Mouse (Mus musculus) megakaryocyte-erythroid progenitor cell, adult 5-6 weeks (primary cell): Measurements from ENCODE around the gene Ccz1. TPM values are rescaled to one million over a fixed set of nuclear protein-coding genes. Genes with fewer than 3 reads are reported as not detected.

ENCODE experiments used
- ATAC-seq: replicated peaks from 2 replicates; pipeline ENCODE4 v1.8.0; 2016; ENCODE audit warnings: mild to moderate bottlenecking, inconsistent platforms; ENCODE audit not compliant: severe bottlenecking, poor library complexity, low FRiP score, low TSS enrichment
- total RNA-seq, 2 experiments: library from RNA; stranded (forward) in 1 of 2; stranded (reverse) in 1 of 2; fragments of 200-1000, 215-1000 nt in 1 of 2; fragments of >200 nt in 1 of 2; fragmentation: Nextera tagmentation in 1 of 2; gene quantifications; 2 replicates each; pipeline ENCODE4 v1.2.3; 2014 to 2017

Gene Ccz1
- total RNA-seq, 2 experiments from 2014 or later, result 74.1 to 91.1 TPM

DNA sequence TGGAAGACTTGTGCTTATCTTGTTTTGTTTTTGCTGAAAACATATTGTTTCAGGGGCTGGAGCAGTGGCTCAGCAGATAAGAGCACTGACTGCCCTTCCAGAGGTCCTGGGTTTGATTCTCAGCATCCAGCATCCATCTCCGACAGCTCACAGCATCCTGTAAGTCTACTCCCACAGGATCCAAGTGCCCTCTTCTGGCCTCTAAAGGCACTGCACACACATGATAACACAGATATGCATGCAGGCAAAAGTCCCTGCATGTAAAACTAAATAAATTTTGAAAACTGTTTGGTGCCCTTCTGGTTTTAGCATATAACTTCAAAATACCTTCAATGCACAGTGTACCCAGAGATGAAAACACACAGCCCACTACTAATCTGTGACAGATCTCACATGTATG lies 15.3 kb downstream of the Ccz1 start:
- peak; percentile 58; the same call in 1 of the 2 replicates for ATAC-seq

DNA sequence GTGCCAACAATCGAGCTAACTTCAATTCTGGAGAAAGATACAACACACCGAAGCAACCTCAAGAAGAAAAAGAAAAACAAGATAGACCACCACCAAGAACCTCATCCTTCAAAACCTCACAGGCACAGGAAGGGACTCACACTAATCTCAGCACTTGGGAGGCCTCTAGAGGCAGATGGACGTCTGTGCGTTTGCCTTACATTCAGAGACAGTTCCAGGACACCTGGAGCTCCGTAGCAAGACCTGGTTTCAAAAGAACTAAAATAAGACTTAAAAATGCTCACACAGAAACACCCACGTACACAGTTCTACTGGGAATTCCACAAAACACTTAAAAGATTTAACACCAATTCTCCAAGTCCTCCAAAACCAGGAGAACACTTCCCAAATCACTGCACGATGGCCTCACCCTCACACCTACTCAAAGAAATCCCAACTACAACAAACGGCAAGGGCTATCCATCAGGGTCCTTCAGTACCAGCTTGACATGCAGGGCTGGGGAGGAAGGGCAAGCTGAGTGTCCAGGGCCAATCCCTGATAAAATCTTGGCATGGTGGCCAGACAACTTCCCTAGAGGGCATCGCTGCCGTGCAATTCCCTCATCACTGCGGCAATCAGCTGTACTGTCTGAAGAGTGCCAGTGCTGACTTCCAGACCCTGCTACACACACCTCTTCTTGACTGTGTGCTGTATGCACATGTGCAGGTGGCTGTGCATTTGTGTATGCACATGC lies 19.9 kb downstream of the Ccz1 start:
- ATAC-seq, result no peak

DNA sequence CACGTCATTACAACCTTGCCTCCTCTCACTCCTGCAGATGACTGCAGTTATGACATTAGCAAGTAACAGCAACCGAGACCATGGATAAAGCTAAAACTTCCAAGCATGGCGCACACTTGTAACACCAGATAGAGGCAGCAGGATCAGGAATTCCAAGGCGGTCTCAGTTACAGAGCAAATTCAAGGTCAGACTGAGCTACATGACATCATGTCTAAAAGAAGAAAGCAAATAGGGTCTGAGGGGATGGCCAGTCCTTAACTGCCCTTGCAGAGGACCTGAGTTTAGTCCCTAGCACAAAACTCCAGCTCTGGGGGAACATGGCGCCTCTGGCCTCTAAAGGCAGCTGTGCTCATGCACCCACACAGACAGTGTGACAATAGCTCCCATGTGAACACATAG lies 20.8 kb downstream of the Ccz1 start:
- ATAC-seq, result no peak

DNA sequence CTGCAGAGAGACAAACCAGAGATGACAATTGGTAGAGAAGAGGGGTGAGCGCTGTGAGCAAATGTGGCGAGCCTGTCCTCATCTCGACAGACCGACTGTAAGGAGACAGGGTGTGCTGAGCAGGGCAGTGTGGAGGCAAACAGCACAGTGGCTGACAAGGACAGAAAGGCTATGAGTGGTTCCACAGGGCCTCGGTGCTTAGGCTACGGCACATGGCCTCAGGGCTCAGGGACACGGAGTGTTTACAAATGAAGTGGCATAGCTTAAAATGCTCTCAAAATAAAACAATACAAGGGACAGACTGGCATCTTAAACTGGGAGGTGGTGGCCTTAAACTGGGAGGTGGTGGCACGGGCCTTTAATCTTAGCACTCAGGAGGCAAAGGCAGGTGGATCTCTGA lies 21.4 kb downstream of the Ccz1 start:
- no peak for ATAC-seq

DNA sequence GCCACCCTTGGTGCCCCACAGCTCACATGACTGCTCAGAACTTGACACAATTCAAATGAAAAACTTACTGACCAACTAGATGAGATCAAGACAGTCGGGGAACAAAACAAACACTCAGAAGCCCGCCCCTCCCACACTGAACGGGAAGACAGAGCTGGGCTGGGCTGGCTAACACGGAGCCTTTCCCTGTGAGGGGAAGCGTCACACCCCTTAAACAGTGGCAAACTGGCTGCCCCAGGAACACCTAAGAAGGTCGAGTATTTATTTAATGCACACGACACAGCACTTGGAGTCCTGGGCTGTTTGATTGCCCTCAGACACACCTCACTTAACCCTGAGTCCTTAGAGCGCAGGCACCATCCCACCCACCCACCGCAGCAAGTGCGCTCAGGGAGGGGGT lies 22.0 kb downstream of the Ccz1 start:
- no peak for ATAC-seq

DNA sequence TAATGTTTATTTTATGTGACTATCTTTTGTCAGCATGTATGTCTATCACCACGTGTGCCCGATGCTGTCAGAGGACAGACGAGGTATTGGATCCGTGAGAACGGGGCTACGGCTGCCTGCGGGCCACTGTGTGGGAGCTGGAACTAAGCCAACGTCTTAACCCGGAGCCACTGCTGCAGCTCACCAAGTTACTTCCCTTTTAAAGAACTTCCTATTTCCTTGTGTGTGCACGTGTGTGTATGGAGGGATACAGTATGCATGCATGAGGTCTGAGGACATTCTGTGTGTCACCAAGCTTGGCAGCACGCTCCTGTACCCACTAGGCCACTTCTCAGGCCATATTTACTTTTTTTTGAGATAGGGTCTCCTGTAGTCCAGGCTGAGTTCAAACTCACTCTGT lies 24.6 kb downstream of the Ccz1 start:
- ATAC-seq, result no peak

DNA sequence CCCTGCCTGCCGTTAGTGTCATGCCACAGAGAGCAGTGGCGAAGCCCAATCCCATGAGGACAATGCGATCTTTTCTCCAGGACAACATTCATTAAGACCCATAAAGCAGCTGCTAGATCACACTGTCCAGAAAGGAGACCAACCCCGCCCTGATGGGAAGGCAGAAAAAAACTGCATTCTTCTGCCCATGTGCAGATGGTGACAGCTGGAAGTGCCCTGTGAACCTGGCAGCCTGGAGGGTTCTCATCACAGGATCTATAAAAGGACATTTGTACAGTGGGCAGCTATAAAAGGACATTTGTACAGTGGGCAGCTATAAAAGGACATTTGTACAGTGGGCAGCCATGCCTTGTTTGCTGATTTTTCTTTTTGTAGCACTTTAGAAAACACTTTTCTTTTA lies 25.6 kb downstream of the Ccz1 start:
- no peak for ATAC-seq

DNA sequence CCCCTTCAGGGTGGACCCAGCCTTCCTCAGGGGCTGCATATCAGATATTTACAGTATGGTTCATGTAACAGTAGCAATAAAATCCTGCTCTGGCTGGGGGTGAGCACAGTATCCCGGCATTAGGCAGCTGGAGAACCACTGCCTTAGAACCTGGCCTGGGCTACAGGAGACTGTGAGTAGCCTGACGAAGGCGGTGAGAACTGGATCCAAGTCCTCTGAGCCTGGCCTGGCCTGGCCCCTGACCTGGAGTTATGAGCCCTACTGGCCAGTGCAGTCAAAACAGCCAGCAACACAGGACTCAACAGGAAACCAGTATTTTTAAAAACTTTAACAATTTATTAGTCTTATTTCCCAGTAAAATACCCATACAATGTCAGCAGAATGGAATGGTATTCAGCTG lies 27.1 kb downstream of the Ccz1 start:
- ATAC-seq, result no peak

DNA sequence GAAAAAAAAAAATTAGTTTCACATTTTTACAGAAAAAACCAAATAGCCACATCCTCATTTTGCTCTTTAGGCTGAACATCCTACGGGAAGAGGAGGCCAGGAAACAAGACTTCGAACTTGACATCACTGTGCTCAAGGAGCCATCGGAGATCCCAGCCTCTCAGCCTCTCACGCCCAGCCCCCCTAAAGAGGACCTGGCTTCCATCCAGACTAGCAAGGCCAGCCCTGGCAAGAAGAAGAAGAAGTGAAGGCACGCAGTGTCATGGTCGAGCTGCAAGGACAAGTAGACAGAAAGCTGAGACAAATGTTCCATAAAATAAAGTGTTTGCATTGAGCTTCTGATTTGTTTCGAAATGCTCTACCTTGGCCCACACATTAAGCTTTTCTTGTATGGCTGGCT lies 29.3 kb downstream of the Ccz1 start:
- no peak for ATAC-seq

DNA sequence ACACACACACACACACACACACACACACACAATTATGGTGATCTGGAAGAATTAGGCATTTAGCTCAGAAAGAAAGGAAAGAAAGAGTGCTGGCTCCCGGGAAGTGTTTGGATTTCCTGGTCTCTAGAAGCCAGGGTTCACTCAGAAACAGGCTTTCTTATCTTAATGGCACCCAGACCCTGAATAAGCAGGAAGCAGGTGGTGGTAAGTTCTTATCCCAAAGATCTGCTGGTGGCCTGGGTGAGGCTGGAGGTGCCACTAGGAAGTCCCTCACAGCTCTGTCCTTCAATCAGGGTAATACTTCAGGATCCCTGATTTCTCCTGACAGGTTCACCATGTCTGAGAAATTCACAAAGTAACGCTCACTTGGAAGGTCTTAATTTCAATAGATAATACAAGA lies 32.3 kb downstream of the Ccz1 start:
- no peak for ATAC-seq

DNA sequence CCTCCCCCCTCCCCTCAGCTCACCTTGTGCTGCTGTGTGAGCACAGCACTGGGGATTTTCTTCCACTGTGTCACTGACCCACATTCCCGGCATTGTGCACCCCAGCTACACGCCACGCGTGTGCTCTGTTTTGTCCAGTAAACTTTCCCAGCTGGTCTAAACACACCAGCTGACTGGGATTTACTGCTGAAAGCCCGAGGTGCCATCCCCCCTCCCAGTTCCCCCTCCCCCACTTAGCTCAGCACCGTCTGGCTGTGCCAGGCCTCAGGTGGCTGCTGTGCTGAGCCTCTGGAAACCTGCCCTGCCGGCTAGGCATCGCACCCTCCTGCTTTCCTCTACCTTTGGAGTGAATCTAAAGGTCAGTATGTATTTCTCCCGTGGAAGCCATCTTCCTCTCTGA lies 33.8 kb downstream of the Ccz1 start:
- no peak for ATAC-seq

DNA sequence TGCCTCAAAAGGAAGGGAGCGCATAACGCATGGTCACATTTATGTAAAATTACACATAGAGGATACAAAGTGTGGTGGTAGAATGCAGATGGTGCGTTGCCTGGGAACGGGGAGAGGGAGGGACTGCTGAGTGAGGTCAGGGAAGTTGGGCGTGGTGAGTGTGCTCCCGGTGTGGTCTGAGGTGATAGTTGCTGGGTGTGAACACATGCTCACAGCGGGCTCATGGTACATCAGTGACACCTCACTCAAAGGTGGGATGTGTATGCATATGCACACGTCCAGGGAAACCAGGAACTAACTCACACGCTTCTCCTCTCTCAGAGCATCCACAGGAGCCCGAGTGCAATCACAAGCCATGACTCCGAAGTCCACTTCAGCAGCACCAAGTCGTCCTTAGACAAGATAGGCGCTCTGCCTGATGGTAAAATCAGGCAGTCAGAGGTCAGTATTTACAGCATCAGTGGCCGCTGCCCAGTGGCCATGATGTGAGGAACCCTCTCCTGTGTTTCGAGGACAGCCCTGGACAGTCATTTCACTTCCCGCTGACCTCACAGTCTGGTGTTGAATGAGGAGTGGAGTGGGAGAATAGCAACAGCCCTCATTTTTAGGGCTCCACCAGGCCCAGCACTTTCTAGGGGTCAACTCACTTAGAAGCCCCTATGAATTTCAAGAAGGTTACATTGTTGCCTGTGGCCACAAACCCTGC lies 37.8 kb downstream of the Ccz1 start:
- peak; percentile 68 for ATAC-seq

DNA sequence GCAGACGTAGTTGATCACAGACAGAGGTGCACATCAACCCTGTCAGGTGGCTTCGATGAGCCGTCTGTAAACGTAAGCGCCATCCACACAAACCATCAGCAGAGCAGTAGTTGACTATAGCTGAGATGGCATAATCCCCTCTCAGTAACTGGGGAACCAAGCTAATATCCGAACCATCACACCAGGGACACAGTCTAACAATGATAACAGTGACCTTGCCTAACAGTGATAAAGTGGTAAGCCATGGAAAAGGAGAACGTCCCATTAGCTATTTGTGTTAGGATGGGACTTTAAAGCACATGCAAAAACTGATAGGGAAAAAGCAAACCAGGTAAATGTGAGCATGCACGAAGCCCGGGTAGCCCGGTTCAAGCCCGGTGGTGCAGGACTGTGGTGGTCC lies 38.4 kb downstream of the Ccz1 start:
- no peak for ATAC-seq

DNA sequence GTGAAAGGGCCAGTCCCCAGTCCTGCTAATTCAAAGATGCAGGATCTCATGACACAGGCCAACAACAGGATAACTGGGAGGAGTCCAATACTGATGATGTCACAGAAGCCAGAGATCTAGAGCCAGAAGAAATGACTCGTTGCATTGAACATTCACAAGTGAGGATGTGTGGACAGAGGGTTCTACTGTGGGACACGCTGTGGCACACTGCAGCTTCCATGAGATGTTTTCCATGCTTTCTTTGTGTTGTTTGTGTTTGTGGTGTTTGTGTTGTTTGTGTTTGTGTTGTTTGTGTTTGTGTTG lies 39.1 kb downstream of the Ccz1 start:
- peak; percentile 18 for ATAC-seq

DNA sequence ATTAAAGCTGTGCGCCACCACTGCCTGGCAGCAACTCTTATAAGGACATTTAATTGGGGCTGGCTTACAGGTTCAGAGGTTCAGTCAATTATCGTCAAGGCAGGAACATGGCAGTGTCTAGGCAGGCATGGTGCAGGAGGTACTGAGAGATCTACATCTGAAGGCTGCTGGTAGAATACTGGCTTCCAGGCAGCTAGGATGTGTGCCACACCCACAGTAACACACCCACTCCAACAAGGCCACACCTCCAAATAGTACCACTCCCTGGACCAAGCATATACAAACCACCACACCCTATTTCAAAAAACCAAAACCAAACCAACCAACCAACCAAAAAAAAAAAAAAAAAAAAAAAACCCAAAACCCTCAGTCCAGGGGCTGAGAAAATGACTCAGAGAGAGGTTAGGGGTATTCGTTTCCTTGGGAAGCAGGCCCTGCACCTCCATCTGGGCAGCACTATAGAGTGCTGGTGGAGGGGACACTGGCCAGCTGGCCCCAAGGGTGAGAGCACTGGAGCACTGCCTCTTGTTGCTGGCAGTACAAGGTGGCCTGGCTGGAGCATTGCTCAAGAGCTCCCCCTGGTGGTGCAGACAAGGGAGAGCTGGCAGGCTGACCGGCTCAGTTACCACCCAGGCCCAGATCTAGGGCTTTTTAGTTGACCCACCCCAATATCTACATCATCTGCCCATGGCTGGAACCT lies 39.6 kb downstream of the Ccz1 start:
- peak; percentile 75 for ATAC-seq

DNA sequence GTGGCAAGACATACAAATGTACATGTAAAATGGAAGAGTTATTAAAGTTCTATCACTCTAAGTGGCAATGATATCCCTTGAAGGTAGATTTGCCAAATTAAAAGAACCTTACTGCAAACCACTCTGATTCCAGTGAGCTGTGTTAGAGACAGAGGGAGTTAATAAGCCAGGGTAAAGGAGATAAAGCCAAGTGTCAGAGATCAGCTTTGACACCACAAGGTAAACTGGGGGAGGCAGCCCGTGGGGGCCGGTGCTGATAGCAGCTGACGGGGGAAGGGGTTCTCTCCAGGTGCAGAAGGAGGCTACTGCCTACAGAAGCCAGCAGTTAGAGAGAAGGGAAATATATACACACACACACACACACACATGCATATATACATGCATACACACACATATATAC lies 42.0 kb downstream of the Ccz1 start:
- ATAC-seq, result 0 out of 2 replicates have a peak, but pooled peaks have one; percentile 19

DNA sequence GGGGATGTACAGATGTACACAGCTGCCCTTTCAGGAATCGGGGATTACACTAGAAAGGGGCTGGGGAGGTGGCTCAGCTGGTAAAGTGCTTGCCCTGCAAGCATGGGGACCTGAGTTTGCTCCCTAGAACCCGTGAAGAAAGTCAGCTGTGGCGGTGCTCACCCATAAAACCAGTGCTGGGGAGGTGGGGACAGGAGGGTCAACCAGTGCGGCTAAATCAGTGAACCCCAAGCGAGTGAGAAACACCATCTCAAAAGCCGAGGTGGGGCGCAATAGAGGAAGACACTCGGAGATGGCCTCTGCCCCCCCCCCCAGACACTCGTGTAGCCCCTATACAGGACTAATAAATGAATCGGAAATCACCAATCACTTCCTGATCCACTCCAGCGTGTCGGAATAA lies 48.0 kb downstream of the Ccz1 start:
- no peak for ATAC-seq

DNA sequence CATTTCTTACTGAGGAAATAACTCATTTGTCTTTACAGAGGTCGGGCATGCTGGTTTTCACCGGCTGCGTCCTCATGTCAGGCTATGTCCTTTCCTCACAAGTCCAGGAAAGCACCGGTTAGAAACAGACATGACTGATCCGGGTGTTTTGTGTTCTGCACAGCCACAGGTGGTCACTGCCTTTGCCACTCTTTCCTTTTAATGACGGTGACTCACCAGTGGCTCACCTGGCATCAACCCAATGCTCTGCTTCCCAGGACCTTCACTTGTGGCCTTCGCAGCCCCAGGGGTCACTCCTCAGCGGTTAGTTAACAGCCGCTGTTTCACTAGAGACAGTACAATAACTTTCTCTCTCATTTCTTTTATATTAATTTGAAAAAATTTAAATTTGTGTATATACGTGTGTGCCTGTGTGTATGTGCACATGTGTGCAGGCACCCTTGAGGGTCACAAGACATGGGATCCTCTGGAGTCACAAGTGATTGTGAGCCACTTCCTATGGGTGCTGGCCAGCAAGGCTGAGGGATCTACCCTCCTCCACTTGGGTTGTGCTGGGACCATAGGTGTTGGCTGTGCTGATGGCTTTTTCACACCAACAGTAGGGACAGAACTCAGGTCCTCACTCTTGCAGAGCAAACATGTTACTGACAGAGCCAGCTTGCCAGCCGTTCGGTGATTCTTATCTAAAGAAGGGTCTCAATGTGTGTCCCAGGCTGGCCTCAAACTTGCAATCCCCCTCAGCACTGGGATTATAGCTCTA lies 48.9 kb downstream of the Ccz1 start:
- no peak for ATAC-seq

DNA sequence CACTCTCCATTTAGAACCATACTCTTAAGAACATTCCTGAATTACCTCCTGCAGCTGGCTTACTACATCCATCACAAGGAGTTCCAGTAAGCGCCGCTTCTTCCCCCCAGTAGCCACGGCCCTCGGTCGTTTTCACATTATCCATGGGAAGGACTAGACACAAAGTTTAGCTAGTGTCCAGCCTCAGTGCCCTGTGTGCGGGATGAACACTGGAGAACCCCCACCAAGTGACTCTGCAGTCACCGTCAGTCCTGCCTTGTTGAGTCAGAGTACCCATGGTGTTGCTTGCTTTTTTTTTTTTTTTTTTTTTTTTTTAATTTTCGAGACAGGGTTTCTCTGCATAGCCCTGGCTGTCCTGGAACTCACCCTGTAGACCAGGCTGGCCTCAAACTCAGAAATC lies 53.5 kb downstream of the Ccz1 start:
- no peak for ATAC-seq

DNA sequence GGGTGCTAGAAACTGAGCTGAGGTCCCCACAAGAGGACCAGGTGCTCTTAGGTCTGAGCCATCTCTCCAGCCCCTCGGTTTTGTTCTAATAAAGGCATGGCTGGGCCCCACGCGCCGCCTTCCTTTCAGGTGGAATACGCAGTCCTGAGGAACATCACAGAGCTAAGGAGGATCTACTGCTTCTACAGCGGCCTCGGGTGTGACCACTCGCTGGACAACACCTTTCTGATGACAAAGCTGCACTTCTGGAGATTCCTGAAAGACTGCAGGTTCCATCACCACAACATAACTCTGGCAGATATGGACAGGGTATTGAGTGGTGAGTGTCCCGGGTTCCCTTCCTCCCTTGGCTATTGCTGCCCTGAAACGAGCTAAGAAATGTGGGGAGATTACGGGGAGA lies 55.1 kb downstream of the Ccz1 start:
- no peak for ATAC-seq
